Mouse (Mus musculus) forebrain, embryonic 13.5 days (tissue): ENCODE results near the gene Chl1. TPM values are rescaled to one million over a fixed set of nuclear protein-coding genes. Genes with fewer than 3 reads are reported as not detected.

Source experiments
- ATAC-seq: fragments of 200-750 bp; cut with Nextera tagmentation; 2 replicates; pipeline ENCODE4 v1.8.0; 2017
- H3K27ac ChIP-seq: fragments of 300-500 bp; sonication (generic); 2 replicates; pipeline ENCODE4 v1.5.1; 2015; ENCODE audit warnings: inconsistent platforms, mild to moderate bottlenecking, moderate library complexity
- H3K27me3 ChIP-seq: fragments of 300-500 bp; sonication (generic); 2 replicates; pipeline ENCODE4 v1.6.1; 2015; ENCODE audit warnings: mild to moderate bottlenecking, inconsistent platforms
- H3K36me3 ChIP-seq: fragments of 300-500 bp; sonication (generic); 2 replicates; pipeline ENCODE4 v1.6.1; 2015; ENCODE audit warnings: mild to moderate bottlenecking, inconsistent platforms; ENCODE audit not compliant: poor library complexity, severe bottlenecking
- H3K4me1 ChIP-seq: fragments of 300-500 bp; sonication (generic); 2 replicates; pipeline ENCODE4 v1.6.1; 2015; ENCODE audit warnings: inconsistent platforms
- H3K4me2 ChIP-seq: fragments of 300-500 bp; sonication (generic); 2 replicates; pipeline ENCODE4 v1.6.1; 2015; ENCODE audit warnings: inconsistent platforms, mild to moderate bottlenecking, moderate library complexity
- H3K4me3 ChIP-seq: fragments of 300-500 bp; sonication (generic); 2 replicates; pipeline ENCODE4 v1.5.1; 2015; ENCODE audit warnings: mild to moderate bottlenecking, inconsistent platforms
- H3K9ac ChIP-seq: fragments of 300-500 bp; sonication (generic); 2 replicates; pipeline ENCODE4 v1.6.1; 2015; ENCODE audit warnings: mild to moderate bottlenecking, inconsistent platforms
- H3K9me3 ChIP-seq: fragments of 300-500 bp; sonication (generic); replicated peaks from 2 replicates; pipeline ENCODE4 v1.6.1; 2016; ENCODE audit warnings: inconsistent platforms
- WGBS: fragments of 180-500 bp; shearing (Covaris S2); methylation state at CpG from one replicate; pipeline ENCODE4 v1.1.7; 2015; 5-methylcytosine and 5-hydroxymethylcytosine counted together
- polyA plus RNA-seq: library from polyadenylated mRNA; unstranded; fragments of >200 nt; fragmentation: Nextera tagmentation; extraction: Ambion mirVana; gene quantifications from 2 replicates; pipeline ENCODE4 v1.2.1, GENCODE M21; 2015

The Chl1 gene
- polyA plus RNA-seq, 1 experiment from 2014 or later: 42.4 TPM

DNA sequence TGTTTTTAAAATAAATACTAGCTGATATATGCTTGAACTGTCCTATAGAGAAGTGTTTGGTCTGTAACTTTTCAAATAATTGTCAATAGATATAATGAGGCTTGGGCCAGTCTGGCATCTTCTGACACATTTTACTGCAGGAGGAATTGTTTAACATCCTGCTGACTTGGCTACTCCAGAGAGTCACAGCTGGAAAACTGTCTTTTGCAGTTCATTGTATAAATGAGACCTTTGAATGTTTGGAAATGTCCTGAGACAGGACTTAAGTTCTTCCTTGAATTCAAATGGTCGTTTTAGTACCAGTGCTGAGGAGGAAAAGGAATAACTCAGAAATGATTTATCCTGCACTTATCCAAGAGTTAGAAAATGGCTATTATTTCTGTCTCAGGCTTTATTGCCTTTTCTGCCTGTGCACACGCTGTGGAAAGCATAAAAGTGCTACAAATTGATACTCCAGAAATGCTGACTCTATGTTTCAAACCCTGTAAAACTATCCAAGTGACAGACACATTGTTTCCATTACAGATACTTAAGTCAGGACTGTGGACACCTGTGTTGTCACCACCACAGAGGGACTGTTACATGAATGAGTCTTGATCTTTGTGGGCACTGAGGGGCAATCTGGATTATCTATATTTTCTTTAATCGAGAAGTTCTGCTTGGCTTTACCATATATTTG lies 105.7 kb downstream of the Chl1 start:
- no peaks in the 10 kb centered on the region for H3K9me3 ChIP-seq
- no peak overlapping the region for H3K4me2 ChIP-seq
- no peak overlapping the region for H3K9ac ChIP-seq
- H3K27ac ChIP-seq: no peak overlapping the region
- no peaks in the 10 kb centered on the region for H3K36me3 ChIP-seq
- ATAC-seq: no peak
- no peak overlapping the region for H3K4me3 ChIP-seq
- WGBS: 49% methylated on average over 3 of the region's 3 CpGs
- no peaks in the 10 kb centered on the region for H3K27me3 ChIP-seq
- 0 out of 2 replicates have a peak, but pooled peaks cover 5% of the 10 kb centered on the region for H3K4me1 ChIP-seq

DNA sequence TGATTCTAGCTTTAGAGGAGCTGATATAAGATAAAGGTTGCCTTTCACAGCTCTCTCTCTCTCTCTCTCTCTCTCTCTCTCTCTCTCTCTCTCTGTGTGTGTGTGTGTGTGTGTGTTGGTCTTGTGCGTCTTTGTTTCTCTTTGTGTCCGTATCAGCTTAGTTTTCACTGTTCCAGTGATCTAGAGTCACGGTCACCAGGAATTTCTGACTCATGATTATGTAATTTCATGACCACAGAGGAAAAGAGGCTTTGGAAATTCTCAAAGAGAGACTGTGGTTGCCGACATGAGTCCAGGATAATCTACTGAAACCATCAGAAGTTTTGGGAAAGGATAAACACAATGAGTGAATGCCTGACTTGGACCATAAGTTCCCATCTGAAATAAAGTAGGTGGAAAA lies 110.5 kb downstream of the Chl1 start:
- Histone ChIP-seq H3K4me1 (no peaks in the 10 kb centered on the region), H3K4me3 (no peak overlapping the region), H3K27ac (no peak overlapping the region), H3K27me3 (no peaks in the 10 kb centered on the region), H3K4me2 (no peak overlapping the region), H3K36me3 (no peaks in the 10 kb centered on the region), H3K9ac (no peak overlapping the region), H3K9me3 (no peaks in the 10 kb centered on the region)
- 68% methylated on average over 4 of the region's 4 CpGs for WGBS
- no peak for ATAC-seq

DNA sequence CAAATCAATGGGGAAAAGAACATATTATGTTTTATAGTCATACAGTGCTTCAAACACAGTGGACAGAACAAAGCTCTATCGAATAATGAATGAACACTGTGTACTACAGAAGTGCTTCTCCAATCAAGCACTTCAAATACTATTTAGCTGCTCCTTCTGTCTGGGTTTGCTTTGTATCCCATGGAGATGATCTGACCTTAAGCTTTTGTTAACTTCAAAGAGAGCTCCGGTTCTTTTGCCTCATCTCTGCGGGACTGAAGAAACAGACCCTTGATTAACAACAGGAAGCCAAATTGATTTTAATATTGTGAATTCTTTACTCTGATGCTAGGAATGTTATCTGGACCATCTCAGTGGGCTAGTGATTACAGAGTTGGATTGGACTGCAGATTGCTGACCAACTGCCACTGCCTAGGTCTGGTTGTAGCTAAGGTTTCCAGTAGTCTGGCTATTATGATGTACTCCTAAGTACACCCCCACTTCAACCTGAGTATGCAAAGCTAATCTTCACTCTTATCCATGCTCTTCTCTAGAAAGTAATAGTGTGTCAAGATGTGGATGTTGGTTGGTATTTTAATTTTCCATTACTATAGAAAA lies 111.8 kb downstream of the Chl1 start:
- Histone ChIP-seq H3K4me1 (no peaks in the 10 kb centered on the region), H3K36me3 (no peaks in the 10 kb centered on the region), H3K27ac (no peak overlapping the region), H3K9me3 (no peaks in the 10 kb centered on the region), H3K27me3 (no peaks in the 10 kb centered on the region), H3K4me3 (no peak overlapping the region), H3K4me2 (no peak overlapping the region), H3K9ac (no peak overlapping the region)
- 12% methylated on average over 3 of the region's 3 CpGs for WGBS
- ATAC-seq: peak; percentile 68; the same call in 1 of the 2 replicates

DNA sequence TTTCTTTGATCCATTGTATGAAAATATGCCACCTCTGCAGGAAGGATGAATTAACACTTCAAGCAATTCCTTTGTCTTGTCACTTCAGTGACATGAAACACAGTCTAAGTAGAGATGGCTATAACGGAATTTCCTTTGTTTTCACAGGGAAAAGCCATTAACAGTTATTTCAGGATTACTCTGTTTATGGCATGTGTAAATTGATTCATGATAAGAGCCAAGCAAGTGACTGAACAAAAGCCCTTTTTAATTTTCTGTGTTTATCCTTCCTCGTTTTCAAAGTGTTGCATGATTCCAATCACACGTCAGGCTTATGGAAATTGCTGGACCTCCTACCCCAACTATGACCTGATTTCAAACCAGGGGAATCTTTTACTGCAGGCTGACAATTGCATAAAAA lies 122.5 kb downstream of the Chl1 start:
- no peak overlapping the region; the same call in 1 of the 2 replicates for H3K27ac ChIP-seq
- no peak overlapping the region for H3K9ac ChIP-seq
- H3K9me3 ChIP-seq: no peaks in the 10 kb centered on the region
- 22% methylated on average over 3 of the region's 3 CpGs for WGBS
- no peaks in the 10 kb centered on the region for H3K4me1 ChIP-seq
- H3K36me3 ChIP-seq: no peaks in the 10 kb centered on the region
- no peak overlapping the region for H3K4me3 ChIP-seq
- ATAC-seq: no peak
- H3K4me2 ChIP-seq: no peak overlapping the region
- H3K27me3 ChIP-seq: no peaks in the 10 kb centered on the region

DNA sequence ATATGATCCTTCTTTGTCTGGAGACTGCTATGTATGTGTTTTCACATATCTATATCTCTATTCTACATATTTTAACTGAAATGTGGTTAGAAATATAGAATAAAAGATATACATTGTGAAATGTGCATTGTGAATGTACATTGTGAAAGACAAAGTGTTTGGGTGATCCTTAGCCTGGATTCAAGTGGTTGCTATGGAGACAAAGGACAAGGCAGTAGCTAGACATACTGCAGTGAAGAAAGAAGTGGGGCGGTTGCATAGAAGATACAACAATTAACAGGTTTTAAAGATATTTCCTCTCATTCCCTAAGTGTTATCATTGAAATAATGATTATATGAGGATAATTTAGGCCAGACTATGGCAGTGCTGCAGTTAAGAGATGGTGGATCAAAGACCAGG lies 146.4 kb downstream of the Chl1 start:
- no peak for ATAC-seq
- Histone ChIP-seq H3K36me3 (no peaks in the 10 kb centered on the region), H3K4me2 (no peak overlapping the region), H3K27me3 (no peaks in the 10 kb centered on the region), H3K4me3 (no peak overlapping the region), H3K27ac (no peak overlapping the region), H3K9ac (no peak overlapping the region), H3K9me3 (no peaks in the 10 kb centered on the region), H3K4me1 (no peaks in the 10 kb centered on the region)
- WGBS: 22% methylated on average over 1 of the region's 1 CpGs

DNA sequence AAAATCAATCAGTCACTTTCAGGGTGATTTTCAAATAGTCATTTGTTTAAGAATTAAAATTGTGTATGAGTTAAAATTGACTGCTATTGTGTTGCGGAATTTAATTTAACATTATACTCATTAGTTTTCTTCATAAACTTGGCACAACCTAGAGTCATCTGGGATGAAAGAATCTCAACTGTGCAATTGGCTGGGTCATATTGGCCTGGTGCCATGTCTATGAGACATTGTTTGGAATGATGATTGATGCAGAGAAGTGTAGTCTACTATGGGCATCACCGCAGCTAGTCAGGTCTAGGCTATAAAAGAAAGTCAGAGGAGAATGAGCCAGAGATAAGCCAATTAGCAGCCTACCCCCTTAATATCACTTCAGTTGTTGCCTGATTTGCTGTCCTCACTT lies 148.8 kb downstream of the Chl1 start:
- Histone ChIP-seq H3K9ac (no peak overlapping the region), H3K4me2 (no peak overlapping the region), H3K4me3 (no peak overlapping the region), H3K36me3 (no peaks in the 10 kb centered on the region), H3K27ac (no peak overlapping the region), H3K9me3 (no peaks in the 10 kb centered on the region), H3K27me3 (no peaks in the 10 kb centered on the region), H3K4me1 (no peaks in the 10 kb centered on the region)
- 0 out of 2 replicates have a peak, but pooled peaks have one; percentile 24 for ATAC-seq
- 84% methylated on average over 2 of the region's 2 CpGs for WGBS

DNA sequence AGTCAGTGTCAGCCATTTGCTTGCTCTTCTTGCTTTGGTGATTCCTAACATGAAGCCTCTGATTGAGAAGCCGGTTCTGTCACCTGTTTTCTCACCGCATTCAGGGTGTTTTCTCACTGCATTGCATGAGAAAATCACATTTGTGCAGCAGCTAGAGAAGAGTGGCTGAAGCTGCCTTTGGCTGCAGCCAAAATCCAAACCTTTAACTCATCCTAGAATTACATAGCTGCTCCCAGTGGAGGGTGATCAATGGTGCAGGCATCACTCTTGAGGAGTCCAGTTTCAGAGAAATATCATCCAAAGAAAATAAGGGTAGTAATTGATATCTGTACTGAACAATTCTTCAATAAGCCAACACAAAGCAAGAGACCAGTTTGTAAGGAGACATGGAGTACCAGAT lies 154.8 kb downstream of the Chl1 start:
- H3K9me3 ChIP-seq: no peaks in the 10 kb centered on the region
- 81% methylated on average over 2 of the region's 2 CpGs for WGBS
- ATAC-seq: no peak
- H3K4me1 ChIP-seq: peaks cover 6% of the 10 kb centered on the region; the same call in 1 of the 2 replicates
- H3K27ac ChIP-seq: no peak overlapping the region; the same call in 1 of the 2 replicates
- H3K36me3 ChIP-seq: no peaks in the 10 kb centered on the region
- H3K4me2 ChIP-seq: no peak overlapping the region
- H3K27me3 ChIP-seq: no peaks in the 10 kb centered on the region
- H3K4me3 ChIP-seq: no peak overlapping the region
- no peak overlapping the region for H3K9ac ChIP-seq

DNA sequence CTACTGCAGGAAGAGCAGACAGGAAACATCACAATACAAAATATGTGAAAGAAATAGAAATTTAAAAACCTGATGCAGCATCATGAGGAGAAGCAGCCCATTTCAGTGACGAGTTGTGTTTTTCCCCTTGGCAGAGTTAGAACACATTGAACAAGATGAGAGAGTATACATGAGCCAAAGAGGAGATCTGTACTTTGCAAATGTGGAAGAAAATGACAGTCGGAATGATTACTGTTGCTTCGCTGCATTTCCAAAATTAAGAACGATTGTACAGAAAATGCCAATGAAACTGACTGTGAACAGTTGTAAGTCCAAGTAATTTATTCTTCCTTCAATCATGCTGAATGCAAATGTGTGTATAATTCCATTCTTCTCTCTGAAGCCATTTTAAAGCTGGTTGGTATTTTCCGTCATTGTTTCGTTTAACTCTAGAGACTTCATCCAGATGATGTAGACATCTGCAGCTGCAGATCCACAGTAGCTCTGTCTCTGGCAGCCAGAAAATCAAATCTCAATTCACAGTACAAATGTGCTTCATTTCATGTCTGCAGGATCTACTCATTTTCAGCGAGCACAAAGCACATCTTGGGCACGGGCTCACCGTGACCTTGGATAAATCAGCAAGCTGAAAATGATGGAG lies 155.4 kb downstream of the Chl1 start:
- Histone ChIP-seq H3K4me2 (no peak overlapping the region), H3K9ac (no peak overlapping the region), H3K4me1 (peaks cover 6% of the 10 kb centered on the region; the same call in 1 of the 2 replicates), H3K27me3 (no peaks in the 10 kb centered on the region), H3K27ac (no peak overlapping the region), H3K36me3 (no peaks in the 10 kb centered on the region), H3K4me3 (no peak overlapping the region), H3K9me3 (no peaks in the 10 kb centered on the region)
- 67% methylated on average over 9 of the region's 9 CpGs for WGBS
- peak; percentile 67 for ATAC-seq

DNA sequence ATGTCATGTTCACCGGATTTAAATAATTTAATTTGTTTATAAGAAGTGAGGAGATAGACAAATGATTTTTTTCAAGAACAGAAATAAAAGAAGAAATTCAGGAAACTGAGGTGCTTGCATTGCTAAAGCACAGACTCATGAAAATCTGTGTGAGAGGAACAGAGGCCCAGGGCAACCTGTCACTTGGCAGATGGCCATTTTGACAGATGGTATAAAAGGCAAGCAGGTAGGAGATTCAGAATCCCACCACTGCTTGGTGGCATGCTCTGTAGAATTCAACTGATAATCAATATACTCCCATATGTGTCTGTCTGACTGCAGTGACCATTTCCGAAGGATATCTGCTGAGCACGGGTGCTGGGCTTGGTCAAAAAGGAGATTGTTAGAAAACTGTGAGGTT lies 162.7 kb downstream of the Chl1 start:
- peaks cover 14% of the 10 kb centered on the region; the same call in 1 of the 2 replicates for H3K4me1 ChIP-seq
- H3K9ac ChIP-seq: no peak overlapping the region
- H3K36me3 ChIP-seq: no peaks in the 10 kb centered on the region
- no peak overlapping the region for H3K4me2 ChIP-seq
- no peak overlapping the region for H3K27ac ChIP-seq
- WGBS: 89% methylated on average over 3 of the region's 3 CpGs
- H3K4me3 ChIP-seq: no peak overlapping the region
- no peak for ATAC-seq
- no peaks in the 10 kb centered on the region for H3K9me3 ChIP-seq
- no peaks in the 10 kb centered on the region for H3K27me3 ChIP-seq

DNA sequence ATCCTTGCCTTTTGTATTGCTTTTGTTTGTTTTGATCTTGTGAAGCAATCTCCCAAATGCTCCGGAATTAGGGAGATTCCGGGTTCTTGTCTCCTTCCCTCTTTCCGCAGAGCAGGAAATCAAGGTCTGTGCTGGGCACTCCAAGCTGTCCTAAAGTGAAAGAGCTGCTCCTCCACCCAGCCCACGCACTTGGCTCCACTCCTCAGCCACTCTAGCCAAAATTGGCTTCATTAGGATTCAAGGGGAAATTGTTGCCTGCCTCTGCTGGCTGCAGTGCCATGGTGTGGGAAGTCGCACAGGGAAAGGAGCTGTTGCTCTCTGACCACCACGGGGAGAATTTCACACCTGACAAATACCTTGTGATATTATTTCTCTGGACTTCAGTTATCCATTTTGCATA lies 163.9 kb downstream of the Chl1 start:
- no peak for ATAC-seq

DNA sequence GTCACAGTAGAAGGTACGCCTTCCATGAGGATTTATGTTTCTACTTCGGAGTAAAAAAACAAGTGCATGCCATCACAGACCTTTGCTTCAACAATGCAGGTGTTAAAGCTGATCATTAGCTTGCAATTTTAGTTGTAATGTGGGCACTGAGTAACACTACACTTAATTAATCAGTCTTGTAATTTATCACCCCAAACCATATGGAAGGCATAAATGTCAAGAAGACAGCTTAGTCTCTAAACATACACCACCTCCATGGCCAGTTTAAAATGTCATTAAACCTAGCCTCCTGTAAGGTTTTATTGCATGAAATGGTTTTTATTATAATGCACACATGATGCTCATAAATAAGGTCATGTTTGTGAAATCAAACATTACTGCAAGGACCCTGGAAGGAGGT lies 164.8 kb downstream of the Chl1 start:
- no peak overlapping the region; the same call in 1 of the 2 replicates for H3K27ac ChIP-seq
- H3K4me1 ChIP-seq: peaks cover 14% of the 10 kb centered on the region; the same call in 1 of the 2 replicates
- no peaks in the 10 kb centered on the region for H3K36me3 ChIP-seq
- ATAC-seq: no peak
- H3K4me2 ChIP-seq: no peak overlapping the region
- no peak overlapping the region for H3K9ac ChIP-seq
- no peaks in the 10 kb centered on the region for H3K27me3 ChIP-seq
- 91% methylated on average over 2 of the region's 2 CpGs for WGBS
- H3K4me3 ChIP-seq: no peak overlapping the region
- H3K9me3 ChIP-seq: no peaks in the 10 kb centered on the region

More for the DNA sequence above, 163.9 kb downstream of the Chl1 start:
- Histone ChIP-seq H3K4me3 (no peak overlapping the region), H3K27ac (no peak overlapping the region), H3K27me3 (no peaks in the 10 kb centered on the region), H3K9me3 (no peaks in the 10 kb centered on the region), H3K9ac (no peak overlapping the region), H3K4me2 (no peak overlapping the region), H3K4me1 (peaks cover 14% of the 10 kb centered on the region; the same call in 1 of the 2 replicates), H3K36me3 (no peaks in the 10 kb centered on the region)
- 57% methylated on average over 6 of the region's 6 CpGs for WGBS

DNA sequence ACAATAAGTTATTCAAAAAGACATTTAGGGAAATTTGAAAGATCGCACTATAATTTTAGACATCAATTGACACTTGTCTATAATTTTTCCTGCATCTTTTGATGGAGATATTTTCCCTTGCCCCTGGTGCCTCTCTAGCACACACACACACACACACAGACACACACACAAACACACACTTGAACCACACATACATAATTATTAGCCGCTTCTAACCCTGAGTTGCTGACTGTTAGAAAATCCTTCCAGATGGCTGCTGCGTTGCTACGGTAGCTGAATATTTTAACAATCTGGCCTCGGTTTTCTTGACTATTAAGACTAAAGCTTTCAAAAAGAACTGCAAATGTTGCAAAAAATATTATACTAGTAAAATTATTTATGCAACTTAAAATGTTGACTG lies 166.3 kb downstream of the Chl1 start:
- Histone ChIP-seq H3K4me2 (no peak overlapping the region), H3K4me1 (peaks cover 14% of the 10 kb centered on the region; the same call in 1 of the 2 replicates), H3K27me3 (no peaks in the 10 kb centered on the region), H3K36me3 (no peaks in the 10 kb centered on the region), H3K4me3 (no peak overlapping the region), H3K27ac (no peak overlapping the region), H3K9me3 (no peaks in the 10 kb centered on the region), H3K9ac (no peak overlapping the region)
- ATAC-seq: peak; percentile 88
- WGBS: 41% methylated on average over 5 of the region's 5 CpGs
